Mouse (Mus musculus) small intestine, adult 2 months (tissue): ENCODE measurements around the gene Ncoa5. TPM values are rescaled to one million over a fixed set of nuclear protein-coding genes. Genes with fewer than 3 reads are reported as not detected.

ENCODE experiments used
- H3K27ac ChIP-seq: fragments of 200-500 bp; 2 replicates; pipeline ENCODE4 v1.5.1; 2012; ENCODE audit warnings: low read depth, low read length, control low read depth, inconsistent platforms; ENCODE audit not compliant: insufficient read depth
- H3K27me3 ChIP-seq: fragments of 200-500 bp; 2 replicates; pipeline ENCODE4 v1.6.1; 2012; ENCODE audit warnings: mild to moderate bottlenecking, moderate library complexity, low read length, inconsistent platforms; ENCODE audit not compliant: control insufficient read depth, insufficient read depth
- H3K36me3 ChIP-seq: fragments of 200-500 bp; 2 replicates; pipeline ENCODE4 v1.6.1; 2012; ENCODE audit warnings: mild to moderate bottlenecking, low read length, control low read depth, inconsistent platforms; ENCODE audit not compliant: control insufficient read depth, insufficient read depth
- H3K4me1 ChIP-seq: fragments of 200-500 bp; 2 replicates; pipeline ENCODE4 v1.6.1; 2012; ENCODE audit warnings: low read length, inconsistent platforms, mixed read lengths; ENCODE audit not compliant: control insufficient read depth, insufficient read depth, insufficient read length
- H3K4me3 ChIP-seq: fragments of 200-500 bp; 2 replicates; pipeline ENCODE4 v1.5.1; 2012; ENCODE audit warnings: low read depth, mild to moderate bottlenecking, control low read depth, inconsistent platforms, low read length, moderate library complexity
- CTCF ChIP-seq: fragments of 200-500 bp; IDR thresholded peaks from 2 replicates; pipeline ENCODE4 v1.5.1; 2012; ENCODE audit warnings: low read depth, mild to moderate bottlenecking, control low read depth, inconsistent platforms, low read length, moderate library complexity, mixed read lengths; ENCODE audit not compliant: insufficient replicate concordance, insufficient read length; ENCODE audit errors: extremely low read depth
- POLR2A ChIP-seq: fragments of 200-500 bp; IDR thresholded peaks from 2 replicates; pipeline ENCODE4 v1.6.1; 2012; ENCODE audit warnings: low read depth, mild to moderate bottlenecking, control low read depth, inconsistent platforms, low read length, moderate library complexity
- WGBS: fragments of 180-500 bp; shearing (Covaris S2); methylation state at CpG from one replicate; pipeline ENCODE4 v1.1.7; 2018; 5-methylcytosine and 5-hydroxymethylcytosine counted together
- polyA plus RNA-seq: library from polyadenylated mRNA; depleted of rRNA; stranded (reverse); fragments of >200 nt; gene quantifications from 2 replicates; pipeline ENCODE4 v1.2.3, GENCODE M21; 2012; rRNA removed

Ncoa5 gene
- polyA plus RNA-seq, 1 experiment: 16.5 TPM

- WGBS: 63% methylated on average over 9 of the region's 9 CpGs
- H3K4me3 ChIP-seq: no peak overlapping the region
- peaks cover 6% of the 10 kb centered on the region; the same call in 1 of the 2 replicates for H3K4me1 ChIP-seq
- no peak for TF ChIP-seq POLR2A
- TF ChIP-seq CTCF: 0 out of 2 replicates have a peak, but pooled peaks have one; percentile 9
- H3K27ac ChIP-seq: no peak overlapping the region
- H3K36me3 ChIP-seq: no peaks in the 10 kb centered on the region
- H3K27me3 ChIP-seq: 0 out of 2 replicates have a peak, but pooled peaks cover 8% of the 10 kb centered on the region
Measured at GRCm38 (mm10) chr2:164957548-164958315, 76.9 kb downstream of the Ncoa5 start.

DNA sequence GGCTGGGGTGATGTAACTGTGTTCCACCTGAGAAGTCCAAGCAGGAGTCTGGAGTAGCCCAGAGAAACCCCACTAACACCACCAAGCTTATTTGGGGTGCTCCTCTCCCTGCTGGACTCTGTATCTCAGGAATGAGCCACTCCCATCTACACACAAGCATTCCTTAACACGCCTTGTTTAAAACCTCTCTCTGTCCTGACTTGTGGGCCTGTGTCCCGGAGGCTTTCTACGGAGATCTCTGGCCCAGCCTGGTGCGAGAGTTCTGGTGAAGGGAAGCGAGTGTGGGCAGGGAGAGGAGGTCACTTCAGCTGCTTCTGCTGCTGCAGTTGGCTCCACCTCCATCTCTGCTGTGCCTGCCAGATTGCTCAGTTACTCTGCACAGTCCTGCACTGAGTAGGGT lies 78.5 kb downstream of the Ncoa5 start:
- WGBS: 38% methylated on average over 5 of the region's 5 CpGs

GRCm38 (mm10) chr2:164955725-164956124 lies 78.9 kb downstream of the Ncoa5 start:
- Histone ChIP-seq H3K36me3 (no peaks in the 10 kb centered on the region), H3K27ac (no peak overlapping the region), H3K27me3 (peaks cover 10% of the 10 kb centered on the region; the same call in 1 of the 2 replicates), H3K4me1 (0 out of 2 replicates have a peak, but pooled peaks cover 2% of the 10 kb centered on the region), H3K4me3 (no peak overlapping the region)
- WGBS: 66% methylated on average over 4 of the region's 4 CpGs
- TF ChIP-seq POLR2A: no peak
- no peak for TF ChIP-seq CTCF

More for the DNA sequence above, 78.5 kb downstream of the Ncoa5 start:
- Histone ChIP-seq H3K27ac (no peak overlapping the region), H3K4me1 (peaks cover 5% of the 10 kb centered on the region; the same call in 1 of the 2 replicates), H3K4me3 (no peak overlapping the region), H3K36me3 (no peaks in the 10 kb centered on the region), H3K27me3 (peaks cover 8% of the 10 kb centered on the region; the same call in 1 of the 2 replicates)
- TF ChIP-seq POLR2A (no peak), CTCF (no peak)

DNA sequence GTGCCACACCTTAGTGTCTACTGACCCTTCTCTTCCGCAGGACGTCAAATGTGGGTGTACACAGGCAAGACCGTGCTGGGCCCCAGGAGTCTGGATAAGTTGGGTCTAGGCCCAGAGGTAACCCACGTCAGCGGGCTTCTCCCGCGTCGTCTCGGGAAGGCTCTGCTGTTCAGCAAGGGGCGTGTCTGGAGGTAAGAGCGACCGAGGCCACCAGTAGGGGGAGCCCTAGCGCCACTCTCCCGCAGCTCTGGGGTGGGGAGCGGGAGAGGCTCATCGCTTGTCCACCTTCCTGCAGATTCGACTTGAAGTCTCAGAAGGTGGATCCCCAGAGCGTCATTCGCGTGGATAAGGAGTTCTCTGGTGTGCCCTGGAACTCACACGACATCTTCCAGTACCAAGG lies 81.4 kb downstream of the Ncoa5 start:
- 3% methylated on average over 21 of the region's 21 CpGs for WGBS
- Histone ChIP-seq H3K36me3 (no peaks in the 10 kb centered on the region), H3K27me3 (peaks cover 35% of the 10 kb centered on the region), H3K4me1 (no peaks in the 10 kb centered on the region; the same call in 1 of the 2 replicates), H3K27ac (no peak overlapping the region), H3K4me3 (no peak overlapping the region)
- TF ChIP-seq POLR2A (no peak), CTCF (peak; percentile 85)

DNA sequence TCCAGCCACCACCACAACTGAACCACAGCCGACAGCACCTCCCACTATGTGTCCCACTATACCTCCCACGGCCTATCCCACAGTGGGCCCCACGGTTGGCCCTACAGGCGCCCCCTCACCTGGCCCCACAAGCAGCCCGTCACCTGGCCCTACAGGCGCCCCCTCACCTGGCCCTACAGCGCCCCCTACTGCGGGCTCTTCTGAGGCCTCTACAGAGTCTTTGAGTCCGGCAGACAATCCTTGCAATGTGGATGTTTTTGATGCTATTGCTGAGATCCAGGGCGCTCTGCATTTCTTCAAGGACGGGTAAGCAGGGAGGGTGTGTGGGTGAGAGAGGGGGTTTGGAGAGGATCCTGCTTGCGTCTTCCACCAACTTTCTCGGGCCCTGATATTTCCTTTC lies 82.2 kb downstream of the Ncoa5 start:
- no peaks in the 10 kb centered on the region for H3K36me3 ChIP-seq
- no peaks in the 10 kb centered on the region; the same call in 1 of the 2 replicates for H3K4me1 ChIP-seq
- no peak overlapping the region for H3K27ac ChIP-seq
- H3K27me3 ChIP-seq: peaks cover 37% of the 10 kb centered on the region
- 38% methylated on average over 13 of the region's 13 CpGs for WGBS
- TF ChIP-seq POLR2A: no peak
- no peak for TF ChIP-seq CTCF
- no peak overlapping the region for H3K4me3 ChIP-seq

GRCm38 (mm10) chr2:164951745-164952144 lies 82.9 kb downstream of the Ncoa5 start:
- TF ChIP-seq CTCF: no peak
- no peak for TF ChIP-seq POLR2A
- Histone ChIP-seq H3K4me1 (no peaks in the 10 kb centered on the region; the same call in 1 of the 2 replicates), H3K27me3 (peaks cover 37% of the 10 kb centered on the region), H3K27ac (no peak overlapping the region), H3K36me3 (no peaks in the 10 kb centered on the region), H3K4me3 (no peak overlapping the region)
- 81% methylated on average over 4 of the region's 4 CpGs for WGBS

DNA sequence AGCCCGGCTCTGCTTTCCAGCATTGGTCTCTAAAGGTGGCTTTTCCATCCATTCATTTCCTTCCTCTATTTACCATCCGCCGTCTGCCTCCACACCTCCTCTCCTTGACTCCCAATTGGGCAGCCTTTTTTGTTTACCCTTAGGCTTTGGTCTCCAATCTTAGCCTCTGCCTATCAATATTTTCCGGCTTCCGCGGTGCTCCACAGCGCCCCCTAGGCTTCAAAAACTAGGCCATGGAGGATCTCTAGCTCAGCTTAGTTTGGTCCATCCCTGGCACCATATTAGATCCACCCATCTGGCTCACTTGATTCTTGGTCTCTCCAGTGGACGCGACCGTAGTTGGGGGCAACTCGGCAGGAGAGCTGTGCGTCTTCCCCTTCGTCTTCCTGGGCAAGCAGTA lies 84.2 kb downstream of the Ncoa5 start:
- TF ChIP-seq POLR2A: no peak
- peak; percentile 62; the same call in 1 of the 2 replicates for TF ChIP-seq CTCF

More for the DNA sequence above, 84.2 kb downstream of the Ncoa5 start:
- Histone ChIP-seq H3K27me3 (peaks cover 37% of the 10 kb centered on the region), H3K4me1 (no peaks in the 10 kb centered on the region; the same call in 1 of the 2 replicates), H3K27ac (no peak overlapping the region), H3K4me3 (peak overlapping the region; percentile 43), H3K36me3 (no peaks in the 10 kb centered on the region)
- WGBS: 24% methylated on average over 13 of the region's 13 CpGs

Other genes with a start within 250 kb of the Ncoa5 start
- 9.7 and 19.2 TPM in 2 replicates for gene Snx21, start 249.0 kb downstream of the Ncoa5 start, polyA plus RNA-seq
- 76.9 and 102 TPM in 2 replicates for gene Acot8, start 230.0 kb downstream of the Ncoa5 start, polyA plus RNA-seq
- gene Zswim3, start 229.8 kb downstream of the Ncoa5 start, polyA plus RNA-seq: 1.7 and 2.6 TPM in 2 replicates
- 4.8 and 8.1 TPM in 2 replicates for gene Zswim1, start 212.2 kb downstream of the Ncoa5 start, polyA plus RNA-seq
- not detected in 2 replicates for gene Spata25, start 206.3 kb downstream of the Ncoa5 start, polyA plus RNA-seq
- 156 and 235 TPM in 2 replicates for gene Ctsa, start 202.0 kb downstream of the Ncoa5 start, polyA plus RNA-seq
- gene Neurl2, start 201.4 kb downstream of the Ncoa5 start, polyA plus RNA-seq: 1.7 and 3.1 TPM in 2 replicates
- gene Pltp, start 177.2 kb downstream of the Ncoa5 start, polyA plus RNA-seq: 20.9 and 34.2 TPM in 2 replicates
- gene Pcif1, start 155.6 kb downstream of the Ncoa5 start, polyA plus RNA-seq: 22.8 and 30.3 TPM in 2 replicates
- gene Zfp335, start 123.1 kb downstream of the Ncoa5 start, polyA plus RNA-seq: 19.1 and 34.1 TPM in 2 replicates
- gene Mmp9, start 94.1 kb downstream of the Ncoa5 start, polyA plus RNA-seq: 11.1 and 12.1 TPM in 2 replicates
- 0.57 and 0.60 TPM in 2 replicates for gene Slc12a5, start 74.1 kb downstream of the Ncoa5 start, polyA plus RNA-seq
- gene Cd40, start 20.8 kb upstream of the Ncoa5 start, polyA plus RNA-seq: 4.7 and 6.4 TPM in 2 replicates
- gene 1700025C18Rik, start 55.9 kb upstream of the Ncoa5 start, polyA plus RNA-seq: not detected in 2 replicates
- gene Cdh22, start 200.0 kb upstream of the Ncoa5 start, polyA plus RNA-seq: 0.08 and 0.42 TPM in 2 replicates